Mouse (Mus musculus) T-helper 2 cell (primary cell): ENCODE data around the gene Imp3.

ENCODE experiments used
- in situ Hi-C: fragments of 300-600 bp; cut with MboI, MseI; formaldehyde crosslinking; loops from one replicate; pipeline ENCODE4 v1.15.1; 2025; ENCODE audit warnings: high pct_unique_total_duplicates

The Imp3 gene

DNA sequence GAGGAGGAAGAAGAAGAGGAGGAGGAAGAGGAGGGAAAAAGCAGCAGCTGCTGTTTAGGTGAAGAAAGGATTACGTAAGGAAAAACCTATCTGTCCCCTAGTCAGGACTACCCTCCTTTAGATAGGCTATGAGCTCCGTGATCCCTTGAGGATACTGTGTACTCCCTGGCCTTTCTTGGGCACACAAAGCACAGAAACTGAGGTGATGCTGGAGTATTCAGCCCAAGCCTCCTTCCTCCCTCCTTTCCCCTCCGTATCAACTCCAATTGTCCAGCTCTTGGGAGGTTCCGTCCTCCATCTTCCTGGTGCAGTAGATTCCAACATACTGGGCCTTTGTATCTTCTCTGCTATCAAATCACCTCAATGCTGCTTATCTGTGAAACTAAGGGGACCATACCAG lies 14.5 kb upstream of the Imp3 start:
- in situ Hi-C loops, result no loop called here

- in situ Hi-C loops, result no loop called here
Observed at GRCm38 (mm10) chr9:56923841-56924650, 13.2 kb upstream of the Imp3 start.

GRCm38 (mm10) chr9:56924651-56925027 lies 12.6 kb upstream of the Imp3 start:
- in situ Hi-C loops, result loop anchor here (5.0 kb wide), 1 partner anchor 213 kb away; no protein-coding TSS in a partner anchor

GRCm38 (mm10) chr9:56925291-56926024 lies 11.8 kb upstream of the Imp3 start:
- in situ Hi-C loops, result loop anchor here (5.0 kb wide), 1 partner anchor 212 kb away; no protein-coding TSS in a partner anchor

- in situ Hi-C loops, result loop anchor here (5.0 kb wide), 1 partner anchor 211 kb away; no protein-coding TSS in a partner anchor
Observed at GRCm38 (mm10) chr9:56926025-56926360, 11.3 kb upstream of the Imp3 start.

GRCm38 (mm10) chr9:56926387-56926786 lies 10.9 kb upstream of the Imp3 start:
- in situ Hi-C loops, result loop anchor here (5.0 kb wide), 1 partner anchor 211 kb away; no protein-coding TSS in a partner anchor

GRCm38 (mm10) chr9:56927191-56928012 lies 9.9 kb upstream of the Imp3 start:
- in situ Hi-C loops, result loop anchor here (5.0 kb wide), 1 partner anchor 210 kb away; no protein-coding TSS in a partner anchor

DNA sequence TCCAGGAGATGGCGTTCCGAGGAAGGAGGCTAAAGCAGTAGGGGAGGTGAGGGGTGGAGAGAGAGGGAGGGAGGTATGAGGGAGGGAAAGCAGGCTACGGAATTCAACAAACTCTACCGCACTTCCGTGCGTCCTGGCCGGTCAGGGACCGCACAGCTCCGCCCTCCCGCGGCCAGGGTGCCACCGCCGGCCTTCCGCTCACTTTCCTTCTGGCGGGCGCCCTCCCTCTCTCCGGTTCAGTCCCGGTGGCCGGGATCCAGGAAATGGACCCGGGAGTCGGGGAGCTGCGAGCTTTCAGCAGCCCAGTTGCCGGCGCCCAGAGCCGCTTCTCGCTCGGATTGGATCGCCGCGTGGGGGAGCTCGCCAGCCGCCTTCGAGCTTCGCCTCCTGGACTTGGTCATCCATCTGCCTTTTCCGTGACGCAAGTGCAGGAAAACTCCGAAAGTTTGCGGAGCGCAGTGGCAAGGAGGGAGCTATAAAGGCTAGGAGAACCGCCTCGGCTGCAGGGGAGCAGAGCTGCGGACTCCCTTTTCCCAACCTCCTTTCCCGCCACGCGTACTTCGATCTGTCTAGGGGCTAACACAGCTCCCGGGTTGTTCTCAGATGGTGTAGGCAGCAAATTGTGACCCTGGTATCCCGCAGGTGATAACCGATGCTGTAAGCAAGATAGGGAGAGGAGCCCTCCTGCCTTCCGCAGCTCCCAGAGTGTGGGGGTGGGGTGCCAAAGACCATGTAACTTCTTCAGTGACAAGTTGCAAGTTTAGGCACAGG lies 9.0 kb upstream of the Imp3 start, which contains the start of gene Snx33:
Snx33 (minus strand) TSS at position 331 of the 771 bp plus-strand sequence.
- in situ Hi-C loops, result loop anchor here (5.0 kb wide), 1 partner anchor 209 kb away; no protein-coding TSS in a partner anchor

DNA sequence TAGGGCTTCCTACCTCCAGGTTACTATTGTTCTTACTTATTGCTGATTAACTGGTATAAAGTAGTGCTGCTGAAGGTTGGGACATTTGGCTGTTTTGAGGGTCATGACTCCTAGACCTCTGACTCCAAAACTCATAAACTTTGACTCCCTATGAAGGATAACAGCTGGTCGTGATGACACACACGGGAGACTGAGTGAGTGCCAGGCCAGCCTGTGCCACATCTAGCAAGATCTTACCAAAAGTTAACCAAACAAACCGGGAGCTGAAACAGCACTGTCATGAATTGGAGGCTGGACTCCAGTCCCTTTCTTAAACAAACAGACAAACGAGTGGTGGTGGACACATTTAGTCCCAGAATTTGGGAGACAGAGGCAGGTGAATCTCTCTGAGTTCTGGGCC lies 7.8 kb upstream of the Imp3 start:
- in situ Hi-C loops, result loop anchor here (5.0 kb wide), 1 partner anchor 208 kb away; no protein-coding TSS in a partner anchor

DNA sequence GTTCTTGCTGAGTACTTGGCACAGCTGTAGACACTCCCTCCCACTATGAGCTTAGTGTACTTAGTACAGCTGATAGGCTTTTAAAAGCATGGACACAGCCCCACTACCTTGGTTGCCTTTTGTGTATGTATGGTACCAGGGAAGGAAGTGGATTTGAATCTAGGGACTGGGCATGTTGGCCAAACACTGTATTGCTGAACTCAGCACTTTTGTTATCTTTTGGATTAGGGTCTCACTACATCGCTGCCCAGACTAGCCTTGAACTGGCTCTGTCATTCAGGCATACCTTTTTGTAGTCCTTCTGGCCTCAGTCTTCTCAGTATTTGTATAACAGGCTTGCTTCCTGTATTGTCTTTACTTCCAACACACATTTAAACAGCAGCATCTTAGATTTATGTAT lies 6.7 kb upstream of the Imp3 start:
- in situ Hi-C loops, result loop anchor here (10.0 kb wide), 1 partner anchor 834 kb away; the partner anchor contains the start of gene Clk3

GRCm38 (mm10) chr9:56936861-56937222 lies 433 bp upstream of the Imp3 start:
- in situ Hi-C loops, result loop anchor here (10.0 kb wide), 1 partner anchor 828 kb away; the partner anchor contains the start of gene Clk3

DNA sequence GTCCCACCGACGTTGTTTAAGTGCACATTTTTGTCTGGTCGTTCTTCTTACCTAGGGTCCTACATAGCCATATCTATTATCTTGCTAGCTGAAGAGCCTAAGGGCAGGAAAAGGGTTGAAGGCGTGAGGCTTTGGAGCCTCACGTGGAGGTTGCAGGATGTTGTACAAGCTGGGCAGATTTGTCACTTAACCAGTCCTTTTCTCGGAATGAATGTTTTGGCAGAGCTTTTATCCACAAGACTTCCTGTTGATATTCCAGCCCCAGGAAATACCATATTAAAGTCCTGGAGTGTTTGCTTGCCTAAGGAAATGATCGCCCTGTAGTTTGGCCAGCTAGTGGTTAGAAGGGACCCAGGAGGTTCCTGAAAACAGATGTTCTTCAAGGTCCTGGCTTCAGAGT lies 1.1 kb downstream of the Imp3 start:
- in situ Hi-C loops, result loop anchor here (10.0 kb wide), 1 partner anchor 826 kb away; the partner anchor contains the start of gene Clk3

DNA sequence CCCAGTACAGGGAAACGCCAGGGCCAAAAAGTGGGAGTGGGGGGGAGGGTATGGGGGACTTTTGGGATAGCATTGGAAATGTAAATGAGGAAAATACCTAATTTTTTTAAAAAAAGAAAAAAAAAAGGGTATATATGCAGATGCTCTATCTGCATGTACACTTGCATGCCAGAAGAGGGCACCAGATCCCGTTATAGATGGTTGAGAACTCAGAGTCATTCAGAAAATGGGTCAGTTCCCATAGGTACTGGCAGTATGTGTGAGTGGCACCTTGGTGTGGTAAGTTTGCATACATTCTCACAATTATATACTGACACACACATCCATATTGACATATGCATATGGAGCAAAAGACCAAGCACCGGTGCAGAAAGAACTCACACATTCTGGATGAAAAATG lies 10.2 kb downstream of the Imp3 start:
- in situ Hi-C loops, result loop anchor here (5.0 kb wide), 1 partner anchor 125 kb away; the partner anchor contains the start of gene Sin3a

- in situ Hi-C loops, result loop anchor here (5.0 kb wide), 1 partner anchor 124 kb away; the partner anchor contains the start of gene Sin3a
Observed at GRCm38 (mm10) chr9:56948699-56949098, 11.4 kb downstream of the Imp3 start.

GRCm38 (mm10) chr9:56949767-56950166 lies 12.5 kb downstream of the Imp3 start:
- in situ Hi-C loops, result loop anchor here (5.0 kb wide), 1 partner anchor 123 kb away; the partner anchor contains the start of gene Sin3a

GRCm38 (mm10) chr9:56950414-56951400 lies 13.4 kb downstream of the Imp3 start, which contains the start of gene Snupn:
Snupn (plus strand) TSS chr9:56950878.
- in situ Hi-C loops, result no loop called here

DNA sequence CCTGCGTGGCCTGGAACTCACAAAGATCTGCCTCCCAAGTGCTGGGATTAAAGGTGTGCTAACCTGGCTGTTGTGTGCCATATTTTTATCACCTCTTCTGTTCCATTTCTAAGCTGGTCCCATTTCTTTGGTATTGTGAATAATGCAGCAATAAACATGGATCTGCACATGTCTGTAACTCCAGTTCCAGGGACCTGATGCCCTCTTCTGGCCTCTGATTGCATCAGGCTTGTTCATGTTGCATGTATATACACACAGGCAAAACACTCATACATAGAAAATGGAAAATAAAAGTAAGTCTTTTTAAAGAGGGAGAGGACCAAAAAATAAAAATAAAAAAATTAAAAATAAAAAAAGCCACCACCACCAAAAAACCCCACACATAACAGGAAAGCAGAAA lies 16.3 kb downstream of the Imp3 start:
- in situ Hi-C loops, result no loop called here

DNA sequence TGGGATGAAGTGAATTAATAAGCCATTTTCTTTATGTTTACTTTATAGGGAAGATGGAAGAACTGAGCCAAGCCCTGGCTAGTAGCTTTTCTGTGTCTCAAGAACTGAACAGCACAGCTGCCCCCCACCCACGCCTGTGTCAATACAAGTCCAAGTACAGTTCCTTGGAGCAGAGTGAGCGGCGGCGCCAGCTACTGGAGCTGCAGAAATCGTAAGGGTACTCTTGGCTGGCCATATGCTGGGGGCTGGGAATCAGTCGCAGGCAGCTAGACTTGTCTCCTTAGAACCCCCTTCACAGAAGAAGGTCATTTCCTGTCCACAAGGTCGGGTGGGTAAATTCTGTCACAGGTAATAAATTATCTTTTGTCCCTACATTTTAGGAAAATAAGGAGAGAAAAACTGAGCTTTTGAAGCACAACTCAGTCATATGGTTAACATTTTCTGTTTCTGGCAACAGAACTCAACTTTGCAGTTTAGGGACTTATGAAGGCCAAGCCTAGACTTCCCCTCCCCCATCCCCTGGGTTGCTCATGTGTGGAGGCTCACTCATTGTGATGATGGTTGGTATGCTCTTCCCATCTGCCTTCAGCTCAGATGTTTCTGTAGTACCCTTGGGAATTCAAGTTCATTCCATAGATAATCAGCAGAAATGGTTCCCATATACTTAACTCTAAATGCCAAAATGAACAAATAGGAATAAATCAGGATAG lies 19.8 kb downstream of the Imp3 start:
- in situ Hi-C loops, result no loop called here
